Mouse (Mus musculus): ENCODE measurements around the gene Dnajc16. TPM values are rescaled to one million over a fixed set of nuclear protein-coding genes. Genes with fewer than 3 reads are reported as not detected.

Dnajc16 gene
- total and polyA plus RNA-seq, 3 experiments, result 3.2 to 6.8 TPM; not detected in 1

DNA sequence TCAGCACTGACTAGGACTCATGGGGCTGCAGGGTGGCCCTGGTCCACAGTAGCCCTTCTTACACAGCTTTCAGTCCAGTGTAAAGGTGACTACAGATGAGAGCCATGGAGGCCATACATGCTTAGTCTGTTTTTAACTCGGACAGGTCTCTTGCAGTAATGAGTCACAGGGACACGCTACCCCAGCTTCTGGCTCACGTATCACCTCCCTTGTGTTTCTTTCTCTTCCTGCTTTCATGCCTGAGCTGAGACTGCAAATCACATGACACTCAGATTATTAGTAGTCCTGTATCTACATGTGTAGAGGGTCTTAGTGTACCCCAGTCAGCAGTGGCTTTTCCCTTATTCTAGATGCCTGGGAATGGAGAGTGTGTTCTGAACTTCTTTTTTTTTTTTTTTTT, 25.7 kb downstream of the Dnajc16 start:
- Histone ChIP-seq H3K36me3 (ENCODE audit: control insufficient read depth in 1 of 2, insufficient read depth in 2 of 2, low read length in 2 of 2) (peaks cover 0 to 23% of the 10 kb centered on the region in 2 experiments; a peak in 2 of 4 replicates), H3K9me3 (replicated peaks; ENCODE audit: insufficient read depth, low read length) (no peaks in the 10 kb centered on the region), H3K4me3 (ENCODE audit: control insufficient read depth in 1 of 2, insufficient read depth in 1 of 2, low read depth in 2 of 2, low read length in 2 of 2) (no peak overlapping the region), H3K79me2 (ENCODE audit: control insufficient read depth, insufficient read depth, low read length, poor library complexity) (no peaks in the 10 kb centered on the region), H3K27ac (ENCODE audit: control insufficient read depth, low read depth, low read length) (no peak overlapping the region), H3K9ac (ENCODE audit: control insufficient read depth, low read depth, low read length, poor library complexity, severe bottlenecking) (no peak overlapping the region), H3K4me1 (ENCODE audit: control insufficient read depth in 1 of 2, insufficient read depth in 2 of 2, low read length in 2 of 2) (peaks cover 11 to 21% of the 10 kb centered on the region in 2 experiments), H3K27me3 (ENCODE audit: control insufficient read depth in 1 of 2, insufficient read depth in 2 of 2, low read length in 2 of 2) (no peaks in the 10 kb centered on the region)
- TF ChIP-seq MAX (IDR thresholded peaks at IDR 0.05; ENCODE audit: low read length), result no peak
- no peak for TF ChIP-seq MYC (IDR thresholded peaks at IDR 0.05; ENCODE audit: low read depth, low read length)
- no peak for TF ChIP-seq NRF1 (IDR thresholded peaks at IDR 0.05; ENCODE audit: insufficient read depth, low read depth, low read length, poor library complexity, severe bottlenecking)
- DNase-seq (ENCODE audit: low read depth, low spot score), result no peak

DNA sequence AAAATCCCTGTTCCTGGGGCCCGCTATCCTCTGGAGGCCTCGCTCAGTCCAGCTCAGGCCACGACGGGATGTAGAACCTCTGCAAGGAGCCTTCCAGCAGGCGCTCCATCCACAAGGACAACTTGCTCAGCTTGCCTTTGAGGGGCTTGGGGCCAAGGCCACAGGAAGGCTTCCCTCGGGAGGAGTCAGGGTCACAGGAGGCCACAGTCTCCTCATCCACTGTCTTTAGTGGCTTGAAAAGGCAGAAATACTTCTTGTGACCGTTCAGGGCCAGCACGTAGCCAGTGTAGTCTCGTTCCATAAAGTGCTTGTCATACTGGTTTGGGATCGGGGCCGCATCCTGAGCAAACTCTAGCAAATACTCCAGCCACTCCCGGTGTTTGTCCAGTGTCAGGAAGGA, 27.3 kb downstream of the Dnajc16 start:
- DNase-seq (ENCODE audit: low read depth, low spot score), result no peak
- peaks cover 7 to 22% of the 10 kb centered on the region in 2 experiments for H3K4me1 ChIP-seq (ENCODE audit: control insufficient read depth in 1 of 2, insufficient read depth in 2 of 2, low read length in 2 of 2)
- H3K9me3 ChIP-seq (replicated peaks; ENCODE audit: insufficient read depth, low read length), result no peaks in the 10 kb centered on the region
- H3K79me2 ChIP-seq (ENCODE audit: control insufficient read depth, insufficient read depth, low read length, poor library complexity), result no peaks in the 10 kb centered on the region
- H3K27me3 ChIP-seq (ENCODE audit: control insufficient read depth in 1 of 2, insufficient read depth in 2 of 2, low read length in 2 of 2), result no peaks in the 10 kb centered on the region
- no peak overlapping the region for H3K4me3 ChIP-seq (ENCODE audit: control insufficient read depth in 1 of 2, insufficient read depth in 1 of 2, low read depth in 2 of 2, low read length in 2 of 2)
- peaks cover 0 to 14% of the 10 kb centered on the region in 2 experiments; a peak in 2 of 4 replicates for H3K36me3 ChIP-seq (ENCODE audit: control insufficient read depth in 1 of 2, insufficient read depth in 2 of 2, low read length in 2 of 2)
- TF ChIP-seq TAL1 (IDR thresholded peaks at IDR 0.05; ENCODE audit: low read length) (no peak), POLR2AphosphoS2 (IDR thresholded peaks at IDR 0.05; ENCODE audit: low read length) (no peak), RCOR1 (IDR thresholded peaks at IDR 0.05; ENCODE audit: low read depth, low read length) (no peak), HCFC1 (IDR thresholded peaks at IDR 0.05; ENCODE audit: low read depth, low read length) (no peak), GATA1 (IDR thresholded peaks at IDR 0.05; ENCODE audit: low read depth, low read length) (no peak)
- no peak overlapping the region for H3K27ac ChIP-seq (ENCODE audit: control insufficient read depth, low read depth, low read length)
- no peak overlapping the region for H3K9ac ChIP-seq (ENCODE audit: control insufficient read depth, low read depth, low read length, poor library complexity, severe bottlenecking)

DNA sequence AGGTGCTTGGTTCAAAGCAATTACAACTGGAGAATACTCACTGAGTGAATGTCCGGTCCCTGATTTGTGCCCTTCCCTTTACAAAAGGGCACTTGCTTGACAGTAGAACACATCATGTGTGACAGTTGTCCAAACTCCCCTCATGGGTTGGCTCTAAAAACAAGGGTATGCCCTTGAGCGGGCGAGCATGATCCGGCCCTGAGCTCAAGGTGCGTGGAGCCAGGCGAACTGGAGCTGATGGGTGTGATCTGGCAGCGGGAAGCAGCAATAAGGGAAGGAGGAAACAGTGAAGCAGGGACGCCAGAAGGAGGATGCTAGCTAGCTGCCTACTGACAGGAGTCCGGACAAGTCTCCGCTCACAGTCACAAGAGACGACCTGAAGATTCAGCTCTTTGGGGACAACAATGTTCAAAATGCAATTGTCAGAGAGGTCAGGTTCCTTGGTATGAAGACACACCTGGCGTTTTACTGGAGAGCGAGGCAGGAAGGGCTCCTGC, 28.6 kb downstream of the Dnajc16 start:
- Histone ChIP-seq H3K27ac (ENCODE audit: control insufficient read depth, low read depth, low read length) (no peak overlapping the region), H3K36me3 (ENCODE audit: control insufficient read depth in 1 of 2, insufficient read depth in 2 of 2, low read length in 2 of 2) (peaks cover 0 to 4% of the 10 kb centered on the region in 2 experiments; a peak in 2 of 4 replicates), H3K4me1 (ENCODE audit: control insufficient read depth in 1 of 2, insufficient read depth in 2 of 2, low read length in 2 of 2) (peaks cover 7 to 14% of the 10 kb centered on the region in 2 experiments)

More for the DNA sequence above, 28.6 kb downstream of the Dnajc16 start:
- Histone ChIP-seq H3K9ac (ENCODE audit: control insufficient read depth, low read depth, low read length, poor library complexity, severe bottlenecking) (no peak overlapping the region), H3K9me3 (replicated peaks; ENCODE audit: insufficient read depth, low read length) (no peaks in the 10 kb centered on the region), H3K4me3 (ENCODE audit: control insufficient read depth in 1 of 2, insufficient read depth in 1 of 2, low read depth in 2 of 2, low read length in 2 of 2) (no peak overlapping the region), H3K27me3 (ENCODE audit: control insufficient read depth in 1 of 2, insufficient read depth in 2 of 2, low read length in 2 of 2) (no peaks in the 10 kb centered on the region), H3K79me2 (ENCODE audit: control insufficient read depth, insufficient read depth, low read length, poor library complexity) (no peaks in the 10 kb centered on the region)
- TF ChIP-seq E2F4 (IDR thresholded peaks at IDR 0.05; ENCODE audit: borderline replicate concordance, low read depth, low read length) (no peak), USF1 (IDR thresholded peaks at IDR 0.05; ENCODE audit: low read depth, low read length) (no peak), POLR2AphosphoS5 (IDR thresholded peaks at IDR 0.05; ENCODE audit: borderline replicate concordance, low read depth, low read length) (no peak), JUND (IDR thresholded peaks at IDR 0.05; ENCODE audit: low read depth, low read length) (no peak), MEF2A (IDR thresholded peaks at IDR 0.05; ENCODE audit: extremely low read depth, insufficient replicate concordance, low read depth, low read length, poor library complexity, severe bottlenecking) (no peak), UBTF (IDR thresholded peaks at IDR 0.05; ENCODE audit: borderline replicate concordance, insufficient read depth, low read depth, low read length) (no peak)
- no peak for DNase-seq (ENCODE audit: low read depth, low spot score)

Data from MEL (cell line).